Mouse (Mus musculus) mouse trophoblast stem cell (cell line): Measurements from ENCODE around the gene Atp6v1g2.

Experiments used
- in situ Hi-C, 2 experiments: fragments of 300-500 bp; cut with MseI, MboI; formaldehyde crosslinking; loops; 2 replicates in 1 of 2; 3 replicates in 1 of 2; pipeline ENCODE4 v1.15.1; 2025

Gene Atp6v1g2

DNA sequence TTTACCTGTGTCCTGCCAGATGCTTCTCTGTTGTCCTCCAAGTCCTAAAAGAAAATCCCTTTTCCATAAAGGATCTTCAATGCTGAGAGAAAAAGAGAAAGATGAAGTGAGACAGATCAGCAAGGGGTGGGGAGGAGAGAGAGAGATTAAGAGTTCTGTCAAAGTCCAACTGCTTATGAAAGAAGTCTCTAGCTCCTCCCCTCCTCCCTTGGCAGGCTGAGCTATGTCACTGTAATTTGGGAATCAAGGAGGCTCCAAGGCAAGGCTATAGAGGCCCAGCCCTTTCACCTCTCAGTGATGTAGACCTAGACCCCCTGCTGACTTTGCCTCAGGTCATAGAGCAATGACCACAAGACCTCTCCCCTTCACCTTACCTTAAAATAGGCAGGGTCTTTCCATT is 52.0 kb downstream of the Atp6v1g2 start:
- in situ Hi-C loops, result no loop called here
